Mouse (Mus musculus) lung, embryonic 16.5 days (tissue): ENCODE data around the gene Dtd1. TPM values are rescaled to one million over a fixed set of nuclear protein-coding genes. Genes with fewer than 3 reads are reported as not detected.

ENCODE experiments used
- ATAC-seq: fragments of 200-750 bp; cut with Nextera tagmentation; 2 replicates; pipeline ENCODE4 v1.8.0; 2017; ENCODE audit warnings: low read depth, mild to moderate bottlenecking, moderate library complexity
- H3K27ac ChIP-seq: fragments of 300-500 bp; sonication (generic); 2 replicates; pipeline ENCODE4 v1.5.1; 2014; ENCODE audit warnings: mild to moderate bottlenecking, control low read depth, low read length
- H3K27me3 ChIP-seq: fragments of 300-500 bp; sonication (generic); 2 replicates; pipeline ENCODE4 v1.6.1; 2014; ENCODE audit warnings: low read depth, low read length, mixed read lengths; ENCODE audit not compliant: control insufficient read depth, insufficient read depth
- H3K36me3 ChIP-seq: fragments of 300-500 bp; sonication (generic); 2 replicates; pipeline ENCODE4 v1.6.1; 2014; ENCODE audit warnings: low read length; ENCODE audit not compliant: control insufficient read depth, insufficient read depth
- H3K4me1 ChIP-seq: fragments of 300-500 bp; sonication (generic); replicated peaks from 2 replicates; pipeline ENCODE4 v1.6.1; 2014; ENCODE audit warnings: low read length, mixed read lengths; ENCODE audit not compliant: control insufficient read depth, insufficient read depth
- H3K4me2 ChIP-seq: fragments of 300-500 bp; sonication (generic); 2 replicates; pipeline ENCODE4 v1.6.1; 2014; ENCODE audit warnings: low read depth, low read length, control low read depth
- H3K4me3 ChIP-seq: fragments of 300-500 bp; sonication (generic); 2 replicates; pipeline ENCODE4 v1.5.1; 2014; ENCODE audit warnings: mild to moderate bottlenecking, low read length, control low read depth
- H3K9ac ChIP-seq: fragments of 300-500 bp; sonication (generic); 2 replicates; pipeline ENCODE4 v1.6.1; 2014; ENCODE audit warnings: low read length, control low read depth
- H3K9me3 ChIP-seq: fragments of 300-500 bp; sonication (generic); 2 replicates; pipeline ENCODE4 v1.6.1; 2016; ENCODE audit warnings: low read length; ENCODE audit not compliant: control insufficient read depth
- WGBS: fragments of 180-500 bp; shearing (Covaris S2); extraction: QIAGEN DNeasy Blood & Tissue Kit; methylation state at CpG from one replicate; pipeline ENCODE4 v1.1.7; 2014; 5-methylcytosine and 5-hydroxymethylcytosine counted together
- polyA plus RNA-seq: library from polyadenylated mRNA; unstranded; fragments of >200 nt; fragmentation: Nextera tagmentation; extraction: Ambion mirVana; gene quantifications from 2 replicates; pipeline ENCODE4 v1.2.1, GENCODE M21; 2015

Dtd1 gene
- polyA plus RNA-seq, 1 experiment from 2014 or later, result 38.1 TPM

DNA sequence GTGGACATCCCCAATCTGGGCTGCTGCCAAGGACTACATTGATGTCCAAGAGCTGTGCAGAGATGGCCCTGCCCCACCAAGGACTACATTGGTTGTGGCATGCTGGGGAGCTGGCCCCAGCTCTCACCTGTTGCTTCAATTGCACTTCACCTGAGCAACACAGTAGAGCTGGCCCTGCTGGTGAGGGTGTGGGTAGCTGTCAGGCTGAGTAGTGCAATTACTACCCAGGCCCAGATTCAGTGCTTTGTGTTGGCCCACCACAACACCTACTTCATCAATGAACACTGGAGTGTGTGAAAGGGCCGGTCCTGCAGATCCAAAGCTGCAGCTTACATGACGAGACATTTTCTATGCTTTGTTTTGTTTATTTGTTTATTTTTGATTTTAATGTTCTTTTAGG is 93.1 kb downstream of the Dtd1 start:
- no peak for ATAC-seq
- Histone ChIP-seq H3K36me3 (no peaks in the 10 kb centered on the region), H3K4me3 (no peak overlapping the region), H3K4me1 (no peaks in the 10 kb centered on the region), H3K9ac (no peak overlapping the region), H3K9me3 (no peaks in the 10 kb centered on the region; the same call in 1 of the 2 replicates), H3K4me2 (no peak overlapping the region), H3K27me3 (no peaks in the 10 kb centered on the region), H3K27ac (no peak overlapping the region)
- WGBS, result 89% methylated on average over 2 of the region's 2 CpGs

DNA sequence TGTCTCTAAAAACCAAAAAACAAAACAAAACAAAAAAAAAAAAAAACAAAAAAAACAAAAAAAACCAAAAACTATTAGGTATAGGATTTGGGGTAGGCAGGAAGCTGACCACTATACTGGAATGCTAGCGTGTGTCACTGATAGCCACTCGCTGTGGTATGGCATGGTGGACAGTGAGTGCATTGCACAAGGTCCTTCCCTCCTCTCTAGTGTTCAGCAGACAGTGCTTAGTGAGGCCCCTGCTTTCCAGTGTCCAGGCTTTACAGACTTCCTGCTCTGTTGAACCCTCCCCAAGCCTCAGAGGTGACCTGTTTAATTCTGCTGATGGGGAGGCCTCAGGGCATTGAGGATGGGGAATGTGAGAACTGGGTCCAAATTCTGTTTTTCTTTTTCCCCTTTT is 95.2 kb downstream of the Dtd1 start:
- Histone ChIP-seq H3K27ac (no peak overlapping the region), H3K4me3 (no peak overlapping the region), H3K4me2 (no peak overlapping the region), H3K9ac (no peak overlapping the region), H3K9me3 (no peaks in the 10 kb centered on the region; the same call in 1 of the 2 replicates), H3K27me3 (no peaks in the 10 kb centered on the region), H3K36me3 (no peaks in the 10 kb centered on the region), H3K4me1 (no peaks in the 10 kb centered on the region)
- no peak for ATAC-seq
- WGBS, result 71% methylated on average over 2 of the region's 2 CpGs

DNA sequence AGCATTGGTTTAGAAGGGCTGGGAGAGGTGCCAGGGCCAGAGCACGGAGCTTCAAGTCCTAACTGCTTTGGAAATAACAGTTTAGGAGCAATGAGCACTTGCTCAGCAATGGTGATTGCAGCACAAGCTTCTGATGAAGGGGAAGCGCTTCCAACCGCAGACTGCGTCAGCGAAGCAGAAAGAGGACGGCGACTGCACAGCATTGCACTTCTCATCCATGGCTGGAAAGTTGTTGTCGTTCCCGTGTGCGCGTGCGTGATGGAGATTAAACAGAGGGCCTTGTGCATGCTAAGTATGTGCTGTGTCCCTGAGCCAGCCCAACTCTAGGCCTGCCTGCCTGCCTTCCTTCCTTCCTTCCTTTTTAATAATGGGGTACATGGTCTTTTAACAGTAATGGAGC is 98.3 kb downstream of the Dtd1 start:
- Histone ChIP-seq H3K9ac (no peak overlapping the region), H3K4me1 (no peaks in the 10 kb centered on the region), H3K9me3 (no peaks in the 10 kb centered on the region; the same call in 1 of the 2 replicates), H3K4me2 (no peak overlapping the region), H3K4me3 (no peak overlapping the region), H3K27ac (no peak overlapping the region), H3K27me3 (no peaks in the 10 kb centered on the region), H3K36me3 (no peaks in the 10 kb centered on the region)
- 87% methylated on average over 12 of the region's 12 CpGs for WGBS
- no peak for ATAC-seq

DNA sequence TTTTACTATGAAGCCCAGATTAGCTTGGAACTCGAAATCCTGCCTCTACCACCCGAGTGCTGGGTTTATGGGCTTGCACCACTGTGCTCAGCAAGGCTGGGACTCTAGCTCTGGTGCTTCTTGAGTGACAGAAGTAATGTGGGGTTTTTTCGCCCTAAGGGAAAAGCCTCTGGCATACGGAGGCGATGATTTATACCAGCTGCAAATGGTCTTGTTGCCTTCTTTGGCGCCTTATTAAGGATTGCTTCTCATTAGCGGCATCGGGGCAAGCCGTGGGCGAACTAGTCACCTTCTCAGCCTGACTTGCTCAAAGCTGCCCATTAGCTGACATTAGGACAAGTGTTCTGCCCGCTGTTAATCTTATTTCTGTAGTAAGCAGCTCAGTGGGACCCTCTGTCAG is 100.9 kb downstream of the Dtd1 start:
- no peak for ATAC-seq
- no peaks in the 10 kb centered on the region for H3K27me3 ChIP-seq
- H3K27ac ChIP-seq, result no peak overlapping the region
- H3K36me3 ChIP-seq, result no peaks in the 10 kb centered on the region
- H3K9me3 ChIP-seq, result no peaks in the 10 kb centered on the region; the same call in 1 of the 2 replicates
- H3K4me1 ChIP-seq, result no peaks in the 10 kb centered on the region
- H3K9ac ChIP-seq, result no peak overlapping the region
- WGBS, result 83% methylated on average over 11 of the region's 11 CpGs
- H3K4me2 ChIP-seq, result no peak overlapping the region
- no peak overlapping the region for H3K4me3 ChIP-seq

DNA sequence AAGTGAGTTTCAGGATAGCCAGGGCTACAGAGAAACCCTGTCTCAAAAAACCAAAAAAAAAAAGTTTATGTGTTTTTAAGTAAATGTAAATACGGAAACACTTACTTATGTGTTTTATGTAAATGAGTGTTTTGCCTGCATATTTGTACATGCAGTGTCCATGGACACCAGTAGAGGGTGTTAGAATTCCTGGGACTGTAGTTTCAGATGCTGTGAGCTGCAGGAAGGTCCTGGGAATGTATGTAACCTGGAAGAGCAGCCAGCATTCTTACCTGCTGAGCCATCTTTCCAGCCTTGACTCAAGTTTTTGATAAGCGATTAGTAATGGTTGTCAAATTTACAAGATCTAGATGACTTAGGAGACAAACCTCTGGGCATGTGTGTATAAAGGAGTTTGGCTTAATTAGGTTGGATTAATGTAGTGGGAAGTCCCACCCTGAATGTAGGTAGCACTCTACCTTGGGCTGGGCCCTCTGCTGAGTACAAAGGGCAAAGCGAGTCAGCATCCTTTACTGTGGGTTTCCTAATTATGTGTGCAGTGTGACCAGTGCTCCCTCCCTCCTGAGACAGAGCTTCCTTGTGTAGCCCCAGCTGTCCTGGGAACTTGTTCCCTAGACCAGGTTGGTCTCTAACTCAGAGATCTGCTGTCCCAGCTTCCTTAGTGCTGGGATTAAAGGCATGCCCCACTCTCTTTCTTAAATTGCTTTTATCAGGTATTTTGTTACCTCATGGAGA is 101.9 kb downstream of the Dtd1 start:
- 92% methylated on average over 3 of the region's 3 CpGs for WGBS
- H3K9me3 ChIP-seq, result no peaks in the 10 kb centered on the region; the same call in 1 of the 2 replicates
- no peak for ATAC-seq

DNA sequence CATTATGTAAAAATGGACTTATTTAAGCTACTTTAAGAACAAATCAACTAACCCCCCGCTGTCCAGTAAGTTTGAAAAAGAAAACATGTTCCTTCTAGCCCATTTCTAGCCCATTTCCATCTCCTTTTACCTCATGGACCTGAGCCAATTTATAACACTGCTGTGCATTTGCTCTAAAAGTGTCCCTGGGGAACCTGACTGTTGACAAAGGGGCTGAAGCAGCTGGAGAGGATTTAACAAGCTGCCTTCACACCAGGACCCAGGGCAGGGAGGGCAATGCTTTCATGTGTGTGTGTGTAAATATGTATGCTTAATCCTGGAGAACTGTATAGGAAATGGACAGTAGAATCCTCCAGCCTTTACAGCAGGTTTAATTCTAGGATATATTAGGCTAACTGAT is 109.6 kb downstream of the Dtd1 start:
- H3K4me3 ChIP-seq, result no peak overlapping the region
- 51% methylated on average over 1 of the region's 1 CpGs for WGBS
- no peaks in the 10 kb centered on the region for H3K36me3 ChIP-seq
- H3K9ac ChIP-seq, result no peak overlapping the region
- no peaks in the 10 kb centered on the region for H3K4me1 ChIP-seq
- H3K27me3 ChIP-seq, result no peaks in the 10 kb centered on the region
- H3K4me2 ChIP-seq, result no peak overlapping the region
- ATAC-seq, result no peak
- no peaks in the 10 kb centered on the region; the same call in 1 of the 2 replicates for H3K9me3 ChIP-seq
- H3K27ac ChIP-seq, result no peak overlapping the region

More for the DNA sequence above, 101.9 kb downstream of the Dtd1 start:
- Histone ChIP-seq H3K4me2 (no peak overlapping the region), H3K9ac (no peak overlapping the region), H3K4me1 (no peaks in the 10 kb centered on the region), H3K27ac (no peak overlapping the region), H3K4me3 (no peak overlapping the region), H3K36me3 (no peaks in the 10 kb centered on the region), H3K27me3 (no peaks in the 10 kb centered on the region)

DNA sequence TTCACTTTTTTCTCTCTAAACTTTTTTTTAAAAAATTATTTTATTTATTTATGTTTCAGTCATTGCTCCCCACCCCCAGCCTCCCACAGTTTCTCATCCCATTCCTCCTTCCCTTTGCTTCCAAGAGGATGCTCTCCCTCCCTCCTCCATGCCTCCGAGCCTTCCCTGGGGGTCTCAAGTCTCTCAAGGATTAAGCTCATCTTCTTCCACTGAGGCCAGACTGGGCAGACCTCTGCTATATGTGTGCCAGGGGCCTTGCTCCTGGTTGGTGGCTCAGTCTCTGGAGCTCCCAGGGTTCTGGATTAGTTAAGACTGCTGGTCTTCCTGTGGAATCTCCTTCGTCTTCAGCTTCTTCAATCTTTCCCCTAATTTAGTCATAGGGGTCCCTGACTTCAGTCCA is 110.0 kb downstream of the Dtd1 start:
- 78% methylated on average over 2 of the region's 2 CpGs for WGBS
- Histone ChIP-seq H3K4me1 (no peaks in the 10 kb centered on the region), H3K9me3 (no peaks in the 10 kb centered on the region; the same call in 1 of the 2 replicates), H3K9ac (no peak overlapping the region), H3K27me3 (no peaks in the 10 kb centered on the region), H3K27ac (no peak overlapping the region), H3K4me2 (no peak overlapping the region), H3K36me3 (no peaks in the 10 kb centered on the region), H3K4me3 (no peak overlapping the region)
- ATAC-seq, result no peak

DNA sequence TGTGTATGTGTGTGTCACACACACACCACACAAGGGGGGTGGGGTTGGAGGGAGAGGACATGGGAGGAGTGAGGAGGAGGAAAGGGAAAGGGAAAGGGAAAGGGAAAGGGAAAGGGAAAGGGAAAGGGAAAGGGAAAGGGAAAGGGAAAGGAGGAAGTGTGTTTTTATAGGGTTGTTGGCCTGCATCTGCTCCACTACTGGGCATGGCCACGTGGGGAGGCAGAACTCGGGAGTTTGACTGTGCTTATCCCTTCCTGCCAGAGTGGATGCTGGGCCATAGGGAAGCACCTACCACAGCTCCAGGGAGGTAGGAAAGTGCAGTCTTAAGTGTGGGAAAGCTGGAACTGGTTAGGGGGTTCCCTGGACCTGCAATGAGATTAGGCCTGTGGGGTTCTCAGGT is 114.9 kb downstream of the Dtd1 start:
- H3K27ac ChIP-seq, result no peak overlapping the region
- H3K9me3 ChIP-seq, result no peaks in the 10 kb centered on the region; the same call in 1 of the 2 replicates
- H3K9ac ChIP-seq, result no peak overlapping the region
- H3K4me1 ChIP-seq, result peaks cover 6% of the 10 kb centered on the region
- H3K4me2 ChIP-seq, result no peak overlapping the region
- ATAC-seq, result no peak
- no peaks in the 10 kb centered on the region for H3K36me3 ChIP-seq
- 70% methylated on average over 2 of the region's 2 CpGs for WGBS
- H3K4me3 ChIP-seq, result no peak overlapping the region
- no peaks in the 10 kb centered on the region for H3K27me3 ChIP-seq

DNA sequence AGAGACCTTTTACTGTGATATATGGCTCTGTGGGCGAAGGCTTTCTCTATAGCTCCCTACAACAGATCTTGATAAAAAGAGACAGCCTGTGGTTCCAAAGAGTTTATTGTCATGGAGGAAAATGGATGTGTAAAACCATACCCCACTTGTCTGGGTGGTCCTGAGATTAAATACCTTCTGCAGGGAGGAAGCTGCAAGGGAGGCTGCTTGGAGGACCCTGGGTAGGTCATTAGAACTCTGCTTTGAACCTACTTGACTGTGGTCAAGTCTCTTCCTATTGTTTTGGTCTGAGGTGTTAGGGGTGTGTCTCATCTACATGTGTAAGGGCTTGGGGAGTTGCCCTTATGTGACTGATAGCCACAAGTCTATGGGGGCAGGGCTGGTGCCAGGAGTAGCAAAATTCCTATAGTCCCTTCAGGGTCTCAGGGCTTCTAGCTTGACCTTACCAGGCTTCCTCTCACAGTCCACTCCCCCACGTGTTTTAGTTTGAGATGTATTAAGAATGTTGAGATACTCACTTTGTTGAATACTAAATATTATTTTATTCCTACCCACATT is 115.6 kb downstream of the Dtd1 start:
- WGBS, result 67% methylated on average over 2 of the region's 2 CpGs
- no peak for ATAC-seq
- H3K9me3 ChIP-seq, result no peaks in the 10 kb centered on the region; the same call in 1 of the 2 replicates
- H3K4me1 ChIP-seq, result peaks cover 6% of the 10 kb centered on the region
- no peaks in the 10 kb centered on the region for H3K36me3 ChIP-seq
- no peak overlapping the region for H3K4me3 ChIP-seq
- H3K27me3 ChIP-seq, result no peaks in the 10 kb centered on the region
- H3K4me2 ChIP-seq, result no peak overlapping the region
- no peak overlapping the region for H3K27ac ChIP-seq
- H3K9ac ChIP-seq, result no peak overlapping the region
